Mouse (Mus musculus) 3T3-L1 (cell line): Measurements from ENCODE around the gene Msl2.

ENCODE experiments used
- DNase-seq: peaks from one replicate; pipeline ENCODE4 v3.0.0-alpha.2; 2015; ENCODE audit warnings: low read depth, low spot score

Msl2 gene

GRCm38 (mm10) chr9:101074332-101075021 is 576 bp downstream of the Msl2 start:
- peak; percentile 57 for DNase-seq

DNA sequence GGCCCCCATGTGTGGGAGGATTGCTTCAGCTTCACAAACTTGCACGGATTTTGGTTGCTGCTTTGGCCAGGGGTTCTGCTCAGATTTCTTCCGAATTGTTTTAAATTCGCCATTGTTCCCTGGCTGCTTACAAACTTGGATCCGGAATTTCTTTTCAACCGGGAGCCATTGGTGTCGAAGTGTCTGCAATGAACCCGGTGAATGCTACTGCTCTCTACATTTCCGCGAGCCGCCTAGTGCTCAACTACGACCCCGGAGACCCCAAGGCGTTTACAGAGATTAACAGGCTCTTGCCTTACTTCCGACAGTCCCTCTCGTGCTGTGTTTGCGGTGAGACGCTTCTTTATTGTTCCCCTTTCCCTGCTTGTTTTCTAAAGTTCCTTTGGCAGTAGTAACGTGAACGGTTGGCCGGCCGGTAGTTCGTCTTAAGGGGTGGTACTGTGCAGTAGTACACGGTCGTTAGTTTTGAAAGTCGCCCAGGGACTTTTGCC is 1.2 kb downstream of the Msl2 start:
- DNase-seq = peak; percentile 39

DNA sequence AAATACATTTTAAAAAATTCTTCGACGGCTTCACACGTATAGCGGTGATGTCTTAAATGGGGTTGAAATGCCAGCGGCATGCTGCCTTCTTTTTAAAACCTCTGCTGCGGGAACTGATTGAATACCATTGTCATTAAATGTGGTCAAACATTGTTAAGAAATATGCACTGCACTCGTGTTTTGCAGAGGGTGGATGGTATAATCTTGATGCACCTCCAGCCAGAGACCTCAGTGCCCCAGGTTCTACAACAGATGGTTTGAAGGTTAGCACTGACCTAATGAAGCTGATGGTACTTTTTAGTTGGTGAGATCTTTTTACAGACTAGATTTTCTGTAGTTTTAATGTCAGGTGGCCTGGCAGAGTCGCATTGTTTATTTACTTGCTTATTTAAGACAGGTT is 1.8 kb downstream of the Msl2 start:
- DNase-seq = peak; percentile 38

DNA sequence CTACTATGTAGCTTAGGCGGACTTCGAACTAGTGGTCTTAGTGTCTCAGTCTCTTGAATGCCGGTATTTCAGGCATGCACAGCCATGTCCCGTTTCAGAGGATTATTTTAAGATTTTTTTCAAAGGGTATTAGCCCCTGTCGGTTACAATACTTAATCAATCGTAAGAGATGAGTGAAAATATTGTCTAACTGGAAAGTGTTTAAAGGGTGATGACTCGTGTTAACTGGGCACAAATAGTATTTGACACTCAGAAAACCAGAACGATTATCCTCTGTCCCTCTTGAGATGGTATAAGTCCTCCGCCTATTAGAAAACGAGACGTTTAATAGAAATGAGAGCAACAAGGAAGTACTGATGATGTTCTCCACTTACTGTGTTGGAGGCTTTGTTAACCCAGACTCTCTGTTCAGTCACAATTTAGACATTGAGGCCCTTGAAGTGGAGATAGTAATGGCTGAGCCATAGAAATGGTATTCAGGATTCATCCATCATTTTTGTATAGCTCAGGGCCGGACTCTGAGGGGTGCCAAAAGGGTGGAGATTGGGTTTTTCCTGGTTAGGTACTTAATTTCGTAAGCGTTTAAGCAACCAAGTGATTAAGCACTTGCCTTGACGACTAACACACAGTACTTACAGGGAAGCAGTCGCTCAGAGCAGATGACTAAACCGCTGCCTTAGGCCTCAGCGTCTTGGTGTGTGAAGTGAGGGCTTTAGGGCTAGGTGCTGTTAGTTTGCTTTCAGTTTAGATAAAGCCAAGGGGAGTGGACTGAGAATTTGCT is 2.4 kb downstream of the Msl2 start:
- peak; percentile 72 for DNase-seq

- DNase-seq = peak; percentile 22
Observed at GRCm38 (mm10) chr9:101077486-101077885, 3.6 kb downstream of the Msl2 start.

GRCm38 (mm10) chr9:101078579-101078978 is 4.7 kb downstream of the Msl2 start:
- no peak for DNase-seq

- DNase-seq = peak; percentile 19
Observed at GRCm38 (mm10) chr9:101080046-101080685, 6.3 kb downstream of the Msl2 start.

- no peak for DNase-seq
Observed at GRCm38 (mm10) chr9:101083728-101084127, 9.8 kb downstream of the Msl2 start.

DNA sequence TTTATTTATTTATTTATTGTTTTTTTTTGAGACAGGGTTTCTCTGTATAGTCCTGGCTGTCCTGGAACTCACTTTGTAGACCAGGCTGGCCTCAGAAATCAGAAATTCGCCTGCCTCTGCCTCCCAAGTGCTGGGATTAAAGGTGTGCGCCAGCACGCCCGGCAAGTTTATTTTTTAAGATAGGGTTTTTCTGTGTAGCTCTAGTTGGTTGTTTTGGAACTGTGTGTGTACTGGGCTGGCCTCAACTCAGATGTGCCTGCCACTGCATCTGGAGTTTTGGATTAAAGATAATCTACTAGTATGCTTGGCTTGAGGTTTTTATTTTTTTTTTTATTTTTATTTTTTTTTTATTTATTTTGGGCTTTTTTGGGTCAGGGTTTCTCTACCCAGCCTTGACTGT is 21.5 kb downstream of the Msl2 start:
- DNase-seq = no peak

- DNase-seq = no peak
Observed at GRCm38 (mm10) chr9:101096461-101096860, 22.6 kb downstream of the Msl2 start.

- DNase-seq = no peak
Observed at GRCm38 (mm10) chr9:101097542-101097941, 23.6 kb downstream of the Msl2 start.

DNA sequence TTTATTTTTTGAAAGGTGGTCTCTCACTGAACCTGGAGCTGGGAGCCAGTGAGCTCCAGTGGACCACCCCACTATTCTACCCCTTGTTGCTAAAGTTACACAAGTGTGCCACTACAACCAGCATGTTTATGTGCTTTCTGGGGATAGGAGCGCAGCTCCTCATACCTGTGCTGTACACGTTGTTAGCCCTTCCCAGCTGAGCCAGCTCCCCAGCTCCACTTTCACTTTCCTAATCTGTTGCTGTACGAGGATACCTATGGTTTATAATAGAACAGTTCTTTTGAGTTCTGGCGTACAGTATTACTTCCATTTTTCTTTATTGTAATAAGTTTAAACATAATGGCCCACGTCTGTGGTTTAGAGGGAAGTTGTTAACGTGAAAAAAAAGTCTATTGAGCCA is 25.5 kb downstream of the Msl2 start:
- DNase-seq = no peak

- DNase-seq = no peak
Observed at GRCm38 (mm10) chr9:101100163-101100562, 26.3 kb downstream of the Msl2 start.

- DNase-seq = no peak
Observed at GRCm38 (mm10) chr9:101101547-101101946, 27.6 kb downstream of the Msl2 start.

- DNase-seq = no peak
Observed at GRCm38 (mm10) chr9:101102288-101102687, 28.4 kb downstream of the Msl2 start.

DNA sequence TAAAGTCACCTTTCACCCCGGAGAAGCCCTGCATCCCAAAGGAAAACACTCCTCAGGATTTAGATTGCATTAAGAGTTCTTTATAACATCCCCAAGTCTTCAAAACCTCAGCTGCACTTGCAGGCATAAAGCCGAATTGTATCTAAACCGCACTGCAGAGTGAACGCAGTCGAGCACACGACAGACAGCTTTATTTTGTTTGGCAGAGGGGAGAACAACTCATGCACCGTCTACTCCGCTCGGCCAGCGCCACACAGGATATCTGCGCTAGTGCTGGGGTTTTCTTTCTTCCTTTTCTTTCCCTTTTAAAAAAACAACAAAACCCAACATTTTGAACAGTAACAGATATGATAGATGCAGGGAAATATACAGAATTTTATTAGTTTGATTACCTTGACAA is 31.0 kb downstream of the Msl2 start:
- DNase-seq = no peak

- DNase-seq = no peak
Observed at GRCm38 (mm10) chr9:101105735-101106134, 31.8 kb downstream of the Msl2 start.

- no peak for DNase-seq
Observed at GRCm38 (mm10) chr9:101107386-101107785, 33.5 kb downstream of the Msl2 start.

DNA sequence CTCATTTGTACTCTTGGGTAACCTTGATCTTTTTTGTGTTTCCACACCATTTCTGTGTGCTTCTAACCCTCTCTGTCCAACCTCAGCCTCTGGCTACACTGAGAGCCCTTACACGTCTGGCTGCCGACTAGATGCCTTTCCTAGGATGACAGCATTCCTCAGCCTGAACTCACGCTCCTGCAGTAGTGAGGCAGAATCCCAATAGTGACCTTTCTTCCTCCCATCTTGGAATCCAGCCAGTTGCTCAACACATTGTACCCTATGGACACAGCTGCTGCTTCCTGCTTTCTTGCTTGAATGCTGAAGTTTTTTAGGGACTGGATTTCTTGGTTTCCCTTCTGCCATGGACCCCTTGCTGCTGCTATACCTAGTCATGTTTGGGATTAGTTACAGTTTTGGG is 36.1 kb downstream of the Msl2 start:
- peak; percentile 45 for DNase-seq

DNA sequence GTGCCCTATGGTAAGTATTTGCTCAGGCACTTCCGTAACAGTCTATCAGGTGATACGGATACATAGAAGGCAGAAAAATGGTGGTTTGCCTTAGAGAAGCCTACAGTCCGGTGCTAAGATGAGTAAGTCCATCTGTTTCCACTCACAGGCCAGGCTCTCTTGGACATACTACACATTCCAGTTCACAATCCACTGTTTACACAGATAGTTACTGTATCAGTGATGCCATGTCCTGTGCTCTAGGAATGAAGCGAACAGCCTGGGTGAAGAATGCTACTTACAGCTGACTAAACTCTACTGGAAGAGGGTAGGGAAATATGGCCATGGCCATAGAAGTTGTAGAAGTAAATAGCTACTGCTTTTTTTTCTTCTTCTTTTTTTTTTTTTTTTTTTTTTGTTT is 39.4 kb downstream of the Msl2 start:
- peak; percentile 57 for DNase-seq

DNA sequence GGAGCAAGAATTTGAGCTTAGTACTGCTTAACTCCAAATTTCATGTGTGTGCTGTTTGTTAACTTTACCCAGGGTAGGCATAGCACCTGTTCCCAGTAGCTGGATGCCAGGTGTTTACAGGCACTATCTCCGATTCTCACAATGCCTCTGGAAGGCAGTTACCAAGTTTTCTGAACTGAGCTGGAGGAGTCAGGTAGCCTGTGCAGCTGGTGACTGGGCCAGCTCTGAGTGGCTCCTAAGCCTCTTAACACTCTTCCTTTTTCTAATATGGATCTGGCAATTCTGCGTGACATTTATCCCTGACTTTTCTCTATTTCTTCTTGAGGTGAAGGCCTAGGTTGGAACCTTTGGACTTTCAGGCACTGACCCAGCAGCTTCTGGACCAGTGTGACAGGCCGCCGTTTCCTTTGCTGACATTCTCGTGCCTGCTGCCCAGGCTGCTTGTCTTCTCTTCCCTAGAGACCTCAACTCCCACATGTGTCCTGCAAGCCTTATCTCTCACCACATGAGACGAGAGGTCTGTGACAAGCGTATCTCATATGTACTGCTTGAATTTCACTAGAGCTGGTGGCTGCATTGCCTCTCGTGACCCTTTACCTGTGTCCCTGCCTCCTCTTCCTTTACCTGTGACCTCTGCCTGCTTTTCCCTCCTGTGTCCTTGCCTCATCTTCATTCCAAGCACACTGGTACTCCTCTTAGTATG is 40.4 kb downstream of the Msl2 start:
- no peak for DNase-seq

DNA sequence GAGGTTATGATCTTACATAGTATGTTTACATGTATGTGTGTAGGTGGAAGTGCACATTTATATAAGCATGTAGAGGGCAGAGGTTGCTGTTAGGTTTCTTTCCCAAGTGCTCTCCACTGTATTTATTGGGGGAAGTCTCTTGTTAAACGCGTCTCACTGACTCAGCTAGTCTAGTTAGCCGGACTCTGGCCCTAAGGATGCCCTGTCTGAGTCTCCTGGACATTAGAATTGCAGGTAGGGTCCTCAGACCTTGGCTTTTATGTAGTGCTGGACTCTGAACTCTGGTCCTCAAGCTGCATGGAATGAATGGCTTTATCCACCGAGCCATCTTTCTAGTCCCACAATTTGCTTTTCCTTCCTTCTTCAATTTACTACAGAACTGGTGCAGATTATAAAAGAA is 69.7 kb downstream of the Msl2 start:
- DNase-seq = no peak
